Mouse (Mus musculus): ENCODE data around the gene Hunk. TPM values are rescaled to one million over a fixed set of nuclear protein-coding genes. Genes with fewer than 3 reads are reported as not detected.

Gene Hunk
- 10 to 100 TPM; 12.7 to 18.7 TPM for total RNA-seq (2021)

GRCm38 (mm10) chr16:90385688-90386513 is at the start of gene Hunk:
Gene Hunk (plus strand): TSS chr16:90386013.
- DNase-seq (ENCODE audit: low spot score in 2 of 2): peak; percentile 69 to 71
- intact Hi-C loops (cut with DNase I): loop anchor here (5.0 kb wide), 1 partner anchor 111 kb away; no protein-coding TSS in a partner anchor

GRCm38 (mm10) chr16:90339026-90339425 is 46.8 kb upstream of the Hunk start:
- intact Hi-C loops (cut with DNase I): no loop called here
- no peak for DNase-seq (ENCODE audit: low spot score in 2 of 2)

GRCm38 (mm10) chr16:90341086-90341485 is 44.7 kb upstream of the Hunk start:
- intact Hi-C loops (cut with DNase I): no loop called here
- DNase-seq (ENCODE audit: low spot score in 2 of 2): no peak

GRCm38 (mm10) chr16:90349700-90350548 is 35.9 kb upstream of the Hunk start:
- DNase-seq (ENCODE audit: low spot score in 2 of 2): peak; percentile 64 to 82
- intact Hi-C loops (cut with DNase I): no loop called here

- peak; percentile 30 to 87 for DNase-seq (ENCODE audit: low spot score in 2 of 2)
- intact Hi-C loops (cut with DNase I): no loop called here
Measured at GRCm38 (mm10) chr16:90351726-90352125, 34.1 kb upstream of the Hunk start.

GRCm38 (mm10) chr16:90352691-90353090 is 33.1 kb upstream of the Hunk start:
- intact Hi-C loops (cut with DNase I): no loop called here
- peak in 1 of 2 experiments; percentile 30 for DNase-seq (ENCODE audit: low spot score in 2 of 2)

GRCm38 (mm10) chr16:90353156-90353555 is 32.7 kb upstream of the Hunk start:
- DNase-seq (ENCODE audit: low spot score in 2 of 2): peak in 1 of 2 experiments; percentile 54
- intact Hi-C loops (cut with DNase I): no loop called here

- intact Hi-C loops (cut with DNase I): no loop called here
- no peak for DNase-seq (ENCODE audit: low spot score in 2 of 2)
Measured at GRCm38 (mm10) chr16:90359329-90359728, 26.5 kb upstream of the Hunk start.

GRCm38 (mm10) chr16:90359750-90360149 is 26.1 kb upstream of the Hunk start:
- no peak for DNase-seq (ENCODE audit: low spot score in 2 of 2)
- intact Hi-C loops (cut with DNase I): no loop called here

- intact Hi-C loops (cut with DNase I): no loop called here
- DNase-seq (ENCODE audit: low spot score in 2 of 2): no peak
Measured at GRCm38 (mm10) chr16:90360327-90360726, 25.5 kb upstream of the Hunk start.

GRCm38 (mm10) chr16:90362926-90363325 is 22.9 kb upstream of the Hunk start:
- DNase-seq (ENCODE audit: low spot score in 2 of 2): no peak
- intact Hi-C loops (cut with DNase I): no loop called here

- intact Hi-C loops (cut with DNase I): loop anchor here (2.0 kb wide), 1 partner anchor 333 kb away; no protein-coding TSS in a partner anchor
- DNase-seq (ENCODE audit: low spot score in 2 of 2): peak; percentile 70 to 72
Measured at GRCm38 (mm10) chr16:90379897-90380296, 5.9 kb upstream of the Hunk start.

GRCm38 (mm10) chr16:90381633-90382032 is 4.2 kb upstream of the Hunk start:
- intact Hi-C loops (cut with DNase I): loop anchor here (2.0 kb wide), 1 partner anchor 331 kb away; no protein-coding TSS in a partner anchor
- no peak for DNase-seq (ENCODE audit: low spot score in 2 of 2)

- intact Hi-C loops (cut with DNase I): no loop called here
- DNase-seq (ENCODE audit: low spot score in 2 of 2): no peak
Measured at GRCm38 (mm10) chr16:90382701-90383280, 3.0 kb upstream of the Hunk start.

GRCm38 (mm10) chr16:90384058-90384457 is 1.8 kb upstream of the Hunk start:
- intact Hi-C loops (cut with DNase I): no loop called here
- DNase-seq (ENCODE audit: low spot score in 2 of 2): no peak

GRCm38 (mm10) chr16:90384846-90385245 is 967 bp upstream of the Hunk start:
- no peak for DNase-seq (ENCODE audit: low spot score in 2 of 2)
- intact Hi-C loops (cut with DNase I): loop anchor here (5.0 kb wide), 1 partner anchor 112 kb away; no protein-coding TSS in a partner anchor

- peak; percentile 19 to 23 for DNase-seq (ENCODE audit: low spot score in 2 of 2)
- intact Hi-C loops (cut with DNase I): loop anchor here (5.0 kb wide), 1 partner anchor 112 kb away; no protein-coding TSS in a partner anchor
Measured at GRCm38 (mm10) chr16:90385326-90385687, 506 bp upstream of the Hunk start.

- DNase-seq (ENCODE audit: low spot score in 2 of 2): peak; percentile 37 to 42
- intact Hi-C loops (cut with DNase I): loop anchor here (1.0 to 5.0 kb wide), 2 partner anchors 111 to 236 kb away; no protein-coding TSS in a partner anchor
Measured at GRCm38 (mm10) chr16:90386514-90387160, 824 bp downstream of the Hunk start.

GRCm38 (mm10) chr16:90387161-90387671 is 1.4 kb downstream of the Hunk start:
- intact Hi-C loops (cut with DNase I): loop anchor here (1.0 to 5.0 kb wide), 2 partner anchors 110 to 235 kb away; no protein-coding TSS in a partner anchor
- peak; percentile 15 to 20 for DNase-seq (ENCODE audit: low spot score in 2 of 2)

Data from left cerebral cortex, postnatal 25 days (tissue).